Mouse (Mus musculus) heart, embryonic 15.5 days (tissue): ENCODE measurements around the gene Ttc8. TPM values are rescaled to one million over a fixed set of nuclear protein-coding genes. Genes with fewer than 3 reads are reported as not detected.

ENCODE experiments used
- ATAC-seq: fragments of 200-750 bp; cut with Nextera tagmentation; replicated peaks from 2 replicates; pipeline ENCODE4 v1.8.0; 2017; ENCODE audit warnings: low read depth, moderate TSS enrichment; ENCODE audit not compliant: insufficient number of reproducible peaks, insufficient read depth, low FRiP score
- H3K27ac ChIP-seq: fragments of 300-500 bp; sonication (generic); 2 replicates; pipeline ENCODE4 v1.5.1; 2015; ENCODE audit warnings: mild to moderate bottlenecking, inconsistent platforms
- H3K27me3 ChIP-seq: fragments of 300-500 bp; sonication (generic); 2 replicates; pipeline ENCODE4 v1.6.1; 2015; ENCODE audit warnings: inconsistent platforms
- H3K36me3 ChIP-seq: fragments of 300-500 bp; sonication (generic); 2 replicates; pipeline ENCODE4 v1.6.1; 2015; ENCODE audit warnings: mild to moderate bottlenecking, inconsistent platforms
- H3K4me1 ChIP-seq: fragments of 300-500 bp; sonication (generic); replicated peaks from 2 replicates; pipeline ENCODE4 v1.6.1; 2015; ENCODE audit warnings: inconsistent platforms
- H3K4me2 ChIP-seq: fragments of 300-500 bp; sonication (generic); 2 replicates; pipeline ENCODE4 v1.6.1; 2015; ENCODE audit warnings: inconsistent platforms, mild to moderate bottlenecking, moderate library complexity
- H3K4me3 ChIP-seq: fragments of 300-500 bp; sonication (generic); 2 replicates; pipeline ENCODE4 v1.5.1; 2015; ENCODE audit warnings: mild to moderate bottlenecking, inconsistent platforms
- H3K9ac ChIP-seq: fragments of 300-500 bp; sonication (generic); 2 replicates; pipeline ENCODE4 v1.6.1; 2015; ENCODE audit warnings: mild to moderate bottlenecking, inconsistent platforms
- H3K9me3 ChIP-seq: fragments of 300-500 bp; sonication (generic); replicated peaks from 2 replicates; pipeline ENCODE4 v1.6.1; 2016; ENCODE audit warnings: inconsistent platforms
- WGBS: fragments of 180-500 bp; shearing (Covaris S2); methylation state at CpG from one replicate; pipeline ENCODE4 v1.1.7; 2015; ENCODE audit warnings: mixed read lengths; 5-methylcytosine and 5-hydroxymethylcytosine counted together
- polyA plus RNA-seq: library from polyadenylated mRNA; unstranded; fragments of >200 nt; fragmentation: Nextera tagmentation; extraction: Ambion mirVana; gene quantifications from 2 replicates; pipeline ENCODE4 v1.2.1, GENCODE M21; 2015

The Ttc8 gene
- polyA plus RNA-seq, 1 experiment from 2014 or later = 14.3 TPM

DNA sequence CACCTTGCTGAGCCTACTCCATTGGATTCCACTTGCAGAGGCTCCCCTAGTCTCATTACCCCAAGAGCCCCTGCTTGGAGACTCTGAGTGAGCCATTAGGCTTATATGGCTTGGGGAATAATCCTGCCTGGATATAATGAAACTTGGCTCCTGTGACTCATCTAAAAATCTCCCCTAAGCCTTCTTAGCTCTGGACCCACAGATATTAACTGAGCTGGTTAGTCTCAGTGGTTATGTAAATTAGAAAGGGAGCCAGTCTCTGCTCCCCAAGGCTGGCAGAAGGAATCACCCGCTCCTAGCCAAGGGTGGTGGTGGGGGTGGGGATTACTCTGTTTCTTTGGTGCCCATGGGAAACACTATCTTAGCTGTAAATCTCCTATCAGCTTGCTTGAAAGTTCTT, 109.6 kb downstream of the Ttc8 start:
- Histone ChIP-seq H3K27ac (no peak overlapping the region), H3K4me3 (no peak overlapping the region), H3K4me1 (no peaks in the 10 kb centered on the region), H3K36me3 (no peaks in the 10 kb centered on the region), H3K9me3 (no peaks in the 10 kb centered on the region), H3K9ac (no peak overlapping the region), H3K27me3 (no peaks in the 10 kb centered on the region), H3K4me2 (no peak overlapping the region)
- no peak for ATAC-seq
- 58% methylated on average over 1 of the region's 1 CpGs for WGBS

Other genes starting within 250 kb of the Ttc8 start
- 8.3 and 9.9 TPM in 2 replicates for gene Ptpn21, start 183.2 kb upstream of the Ttc8 start, polyA plus RNA-seq
- gene Zc3h14, start 173.6 kb upstream of the Ttc8 start, polyA plus RNA-seq = 85.7 and 86.7 TPM in 2 replicates
- 4.8 and 6.9 TPM in 2 replicates for gene Eml5, start 19.1 kb upstream of the Ttc8 start, polyA plus RNA-seq